Mouse (Mus musculus) liver, postnatal 0 days (tissue): ENCODE measurements around the gene Mid1ip1.

Source experiments
- CTCF ChIP-seq: sonication (generic); IDR thresholded peaks from 2 replicates; pipeline ENCODE4 v1.5.1; 2016; ENCODE audit warnings: antibody characterized with exemption, low read depth
- EP300 ChIP-seq: IDR thresholded peaks from 2 replicates; pipeline ENCODE4 v1.6.1; 2016; ENCODE audit warnings: antibody characterized with exemption, low read depth, mild to moderate bottlenecking

DNA sequence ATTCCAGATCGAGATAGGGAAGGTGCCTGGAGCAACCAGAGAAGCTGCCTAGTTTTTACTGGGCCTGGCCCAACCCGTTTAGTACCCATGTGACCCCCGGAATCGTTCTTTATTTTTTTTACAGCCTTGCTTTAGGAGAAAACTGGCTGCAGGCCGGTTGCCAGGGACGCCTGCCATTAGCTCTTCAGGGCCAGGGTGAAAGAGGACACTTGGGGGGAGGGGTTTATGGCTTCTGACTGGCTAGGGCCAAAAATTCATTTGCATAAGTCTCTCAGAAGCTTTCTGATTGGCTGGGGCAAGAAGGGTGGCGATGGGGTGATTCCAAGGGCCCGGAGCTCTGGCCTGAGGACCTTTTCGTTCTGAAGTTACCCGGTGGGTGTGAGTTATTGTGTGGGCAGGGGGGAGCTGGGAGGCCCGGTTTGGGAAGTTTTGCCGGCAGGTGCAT lies at the start of gene Mid1ip1:
- TF ChIP-seq EP300 (peak; percentile 47; the same call in 1 of the 2 replicates), CTCF (no peak)
